Mouse (Mus musculus): ENCODE measurements around the gene Ocln. TPM values are rescaled to one million over a fixed set of nuclear protein-coding genes. Genes with fewer than 3 reads are reported as not detected.

Gene Ocln
- not detected for polyA plus RNA-seq (2012; fragmentation: generic; extraction: Trizol)

GRCm38 (mm10) chr13:100552369-100553041 lies at the start of gene Ocln:
TSS of gene Ocln (minus strand) at chr13:100552718.

GRCm38 (mm10) chr13:100492061-100492787 lies 60.3 kb downstream of the Ocln start, which contains the start of gene Gtf2h2:
TSS of gene Gtf2h2 (minus strand) at chr13:100492579.

GRCm38 (mm10) chr13:100452415-100453127 lies 99.9 kb downstream of the Ocln start, which contains the start of gene Naip1:
TSS of gene Naip1 (minus strand) at chr13:100452869.

Other genes starting within 250 kb of the Ocln start
- under 1 TPM; 0.01 to 0.24 TPM for gene Naip6, start 235.0 kb downstream of the Ocln start, polyA plus RNA-seq (2012; fragmentation: generic; extraction: Trizol)
- gene Naip1, start 99.8 kb downstream of the Ocln start, polyA plus RNA-seq (2012; fragmentation: generic; extraction: Trizol) = under 1 TPM in 1 of 2 experiments, not detected in 1; 0.02 TPM
- 10 to 100 TPM in 1 of 2 experiments, 1 to 10 TPM in 1; 1.3 to 12.3 TPM for gene Gtf2h2, start 60.1 kb downstream of the Ocln start, polyA plus RNA-seq (2012; fragmentation: generic; extraction: Trizol)
- under 1 TPM in 1 of 2 experiments, not detected in 1; 0.05 TPM for gene Marveld2, start 64.3 kb upstream of the Ocln start, polyA plus RNA-seq (2012; fragmentation: generic; extraction: Trizol)
- 10 to 100 TPM; 21.5 to 75.0 TPM for gene Ak6, start 98.3 kb upstream of the Ocln start, polyA plus RNA-seq (2012; fragmentation: generic; extraction: Trizol)
- gene Rad17, start 98.3 kb upstream of the Ocln start, polyA plus RNA-seq (2012; fragmentation: generic; extraction: Trizol) = 1 to 10 TPM in 1 of 2 experiments, under 1 TPM in 1; 0.62 to 3.4 TPM
- gene Taf9, start 98.9 kb upstream of the Ocln start, polyA plus RNA-seq (2012; fragmentation: generic; extraction: Trizol) = 1 to 10 TPM in 1 of 2 experiments, under 1 TPM in 1; 0.95 to 6.8 TPM
- gene Ccdc125, start 117.0 kb upstream of the Ocln start, polyA plus RNA-seq (2012; fragmentation: generic; extraction: Trizol) = under 1 TPM; 0.02 to 0.12 TPM
- gene Cdk7, start 178.2 kb upstream of the Ocln start, polyA plus RNA-seq (2012; fragmentation: generic; extraction: Trizol) = 10 to 100 TPM in 1 of 2 experiments, 1 to 10 TPM in 1; 3.5 to 20.1 TPM
- gene Mrps36, start 191.9 kb upstream of the Ocln start, polyA plus RNA-seq (2012; fragmentation: generic; extraction: Trizol) = 100 to 1,000 TPM; 112 to 125 TPM
- gene Cenph, start 223.2 kb upstream of the Ocln start, polyA plus RNA-seq (2012; fragmentation: generic; extraction: Trizol) = 10 to 100 TPM in 1 of 2 experiments, 1 to 10 TPM in 1; 7.1 to 12.2 TPM
- 10 to 100 TPM; 22.2 to 86.0 TPM for gene Ccnb1, start 233.9 kb upstream of the Ocln start, polyA plus RNA-seq (2012; fragmentation: generic; extraction: Trizol)